Mouse (Mus musculus) kidney, embryonic 15.5 days (tissue): ENCODE measurements around the gene Mtch2. TPM values are rescaled to one million over a fixed set of nuclear protein-coding genes. Genes with fewer than 3 reads are reported as not detected.
A peak's percentile ranks its signal among the peaks of the same experiment; 100 is the strongest.
"Not testable (repeated sequence)": the region's sequence is repeated elsewhere in the genome, so short reads cannot be mapped to it uniquely, and the experiment has no call there.

Experiments
- ATAC-seq: fragments of 200-750 bp; cut with Nextera tagmentation; replicated peaks from 2 replicates; pipeline ENCODE4 v1.8.0; 2017; ENCODE audit warnings: moderate TSS enrichment; ENCODE audit not compliant: low FRiP score
- H3K27ac ChIP-seq: fragments of 300-500 bp; sonication (generic); 2 replicates; pipeline ENCODE4 v1.5.1; 2015; ENCODE audit warnings: mild to moderate bottlenecking, inconsistent platforms
- H3K27me3 ChIP-seq: fragments of 300-500 bp; sonication (generic); 2 replicates; pipeline ENCODE4 v1.6.1; 2015; ENCODE audit warnings: inconsistent platforms
- H3K36me3 ChIP-seq: fragments of 300-500 bp; sonication (generic); 2 replicates; pipeline ENCODE4 v1.6.1; 2015; ENCODE audit warnings: inconsistent platforms
- H3K4me1 ChIP-seq: fragments of 300-500 bp; sonication (generic); 2 replicates; pipeline ENCODE4 v1.6.1; 2015; ENCODE audit warnings: inconsistent platforms
- H3K4me2 ChIP-seq: fragments of 300-500 bp; sonication (generic); 2 replicates; pipeline ENCODE4 v1.6.1; 2015; ENCODE audit warnings: moderate library complexity, mild to moderate bottlenecking, inconsistent platforms
- H3K4me3 ChIP-seq: fragments of 300-500 bp; sonication (generic); replicated peaks from 2 replicates; pipeline ENCODE4 v1.5.1; 2015; ENCODE audit warnings: mild to moderate bottlenecking, inconsistent platforms
- H3K9ac ChIP-seq: fragments of 300-500 bp; sonication (generic); 2 replicates; pipeline ENCODE4 v1.6.1; 2015; ENCODE audit warnings: mild to moderate bottlenecking, inconsistent platforms
- H3K9me3 ChIP-seq: fragments of 300-500 bp; sonication (generic); replicated peaks from 2 replicates; pipeline ENCODE4 v1.6.1; 2016; ENCODE audit warnings: inconsistent platforms
- whole genome bisulfite sequencing: fragments of 180-500 bp; shearing (Covaris S2); methylation state at CpG from one replicate; pipeline ENCODE4 v1.1.7; 2015; ENCODE audit warnings: mixed read lengths; 5-methylcytosine and 5-hydroxymethylcytosine counted together
- polyA plus RNA-seq: library from polyadenylated mRNA; unstranded; fragments of >200 nt; fragmentation: Nextera tagmentation; extraction: Ambion mirVana; gene quantifications from 2 replicates; pipeline ENCODE4 v1.2.1, GENCODE M21; 2015

Mtch2 gene
- polyA plus RNA-seq, result 208 and 225 TPM in 2 replicates

GRCm38 (mm10) chr2:90846955-90847680 is at the start of gene Mtch2:
Gene Mtch2, plus strand, starts transcription at chr2:90847155.
- peaks cover 26% of the 10 kb centered on the region for H3K36me3 ChIP-seq
- H3K4me2 ChIP-seq, result peak within 1 kb of the TSS; percentile 69
- peak within 1 kb of the TSS; percentile 92 for H3K9ac ChIP-seq
- peaks cover 19% of the 10 kb centered on the region for H3K4me1 ChIP-seq
- peak within 1 kb of the TSS; percentile 81 for H3K4me3 ChIP-seq
- under 1% methylated on average over 67 of the region's 67 CpGs for WGBS
- peak; percentile 99 for ATAC-seq
- H3K9me3 ChIP-seq, result no peaks in the 10 kb centered on the region
- H3K27ac ChIP-seq, result peak within 1 kb of the TSS; percentile 88
- H3K27me3 ChIP-seq, result no peaks in the 10 kb centered on the region

GRCm38 (mm10) chr2:90808241-90809126 is 38.5 kb upstream of the Mtch2 start:
- H3K4me3 ChIP-seq, result no peak overlapping the region
- H3K36me3 ChIP-seq, result no peaks in the 10 kb centered on the region
- no peaks in the 10 kb centered on the region for H3K4me1 ChIP-seq
- no peaks in the 10 kb centered on the region for H3K27me3 ChIP-seq
- no peak for ATAC-seq
- no peak overlapping the region for H3K9ac ChIP-seq
- no peak overlapping the region for H3K27ac ChIP-seq
- H3K4me2 ChIP-seq, result no peak overlapping the region
- H3K9me3 ChIP-seq, result no peaks in the 10 kb centered on the region
- 87% methylated on average over 6 of the region's 6 CpGs for WGBS

- ATAC-seq, result no peak
- 87% methylated on average over 8 of the region's 8 CpGs for WGBS
Measured at GRCm38 (mm10) chr2:90810751-90811150, 36.2 kb upstream of the Mtch2 start.

GRCm38 (mm10) chr2:90815266-90815665 is 31.7 kb upstream of the Mtch2 start:
- H3K36me3 ChIP-seq, result no peaks in the 10 kb centered on the region
- no peak overlapping the region for H3K27ac ChIP-seq
- H3K4me3 ChIP-seq, result no peak overlapping the region
- H3K4me2 ChIP-seq, result no peak overlapping the region
- no peaks in the 10 kb centered on the region for H3K9me3 ChIP-seq
- H3K9ac ChIP-seq, result no peak overlapping the region
- WGBS, result 82% methylated on average over 2 of the region's 2 CpGs
- H3K27me3 ChIP-seq, result no peaks in the 10 kb centered on the region
- no peaks in the 10 kb centered on the region for H3K4me1 ChIP-seq
- no peak for ATAC-seq

More at GRCm38 (mm10) chr2:90810751-90811150, 36.2 kb upstream of the Mtch2 start:
- Histone ChIP-seq H3K9me3 (no peaks in the 10 kb centered on the region), H3K4me1 (no peaks in the 10 kb centered on the region), H3K27me3 (no peaks in the 10 kb centered on the region), H3K4me2 (no peak overlapping the region), H3K9ac (no peak overlapping the region), H3K36me3 (no peaks in the 10 kb centered on the region), H3K27ac (no peak overlapping the region), H3K4me3 (no peak overlapping the region)

GRCm38 (mm10) chr2:90816144-90816543 is 30.8 kb upstream of the Mtch2 start:
- no peak for ATAC-seq

GRCm38 (mm10) chr2:90818710-90819109 is 28.2 kb upstream of the Mtch2 start:
- Histone ChIP-seq H3K4me1 (no peaks in the 10 kb centered on the region), H3K4me3 (no peak overlapping the region), H3K27me3 (no peaks in the 10 kb centered on the region), H3K36me3 (no peaks in the 10 kb centered on the region), H3K9me3 (no peaks in the 10 kb centered on the region), H3K9ac (no peak overlapping the region), H3K4me2 (no peak overlapping the region), H3K27ac (no peak overlapping the region)
- 92% methylated on average over 3 of the region's 3 CpGs for WGBS
- no peak for ATAC-seq

More at GRCm38 (mm10) chr2:90816144-90816543, 30.8 kb upstream of the Mtch2 start:
- Histone ChIP-seq H3K4me3 (no peak overlapping the region), H3K4me2 (no peak overlapping the region), H3K36me3 (no peaks in the 10 kb centered on the region), H3K9ac (no peak overlapping the region), H3K9me3 (no peaks in the 10 kb centered on the region), H3K27me3 (no peaks in the 10 kb centered on the region), H3K4me1 (no peaks in the 10 kb centered on the region), H3K27ac (no peak overlapping the region)
- 74% methylated on average over 4 of the region's 4 CpGs for WGBS

- no peak overlapping the region for H3K4me3 ChIP-seq
- no peak overlapping the region for H3K9ac ChIP-seq
- no peak overlapping the region for H3K27ac ChIP-seq
- ATAC-seq, result no peak
- WGBS, result 89% methylated on average over 3 of the region's 3 CpGs
- H3K36me3 ChIP-seq, result no peaks in the 10 kb centered on the region
- H3K27me3 ChIP-seq, result no peaks in the 10 kb centered on the region
- H3K9me3 ChIP-seq, result no peaks in the 10 kb centered on the region
- no peaks in the 10 kb centered on the region for H3K4me1 ChIP-seq
- H3K4me2 ChIP-seq, result no peak overlapping the region
Measured at GRCm38 (mm10) chr2:90820894-90821293, 26.1 kb upstream of the Mtch2 start.

- Histone ChIP-seq H3K4me2 (no peak overlapping the region), H3K9me3 (no peaks in the 10 kb centered on the region), H3K4me1 (no peaks in the 10 kb centered on the region), H3K27ac (no peak overlapping the region), H3K36me3 (no peaks in the 10 kb centered on the region), H3K9ac (no peak overlapping the region), H3K4me3 (no peak overlapping the region), H3K27me3 (no peaks in the 10 kb centered on the region)
- 93% methylated on average over 2 of the region's 2 CpGs for WGBS
- no peak for ATAC-seq
Measured at GRCm38 (mm10) chr2:90822978-90823377, 24.0 kb upstream of the Mtch2 start.

- no peaks in the 10 kb centered on the region for H3K9me3 ChIP-seq
- H3K4me3 ChIP-seq, result no peak overlapping the region
- H3K27me3 ChIP-seq, result no peaks in the 10 kb centered on the region
- H3K9ac ChIP-seq, result no peak overlapping the region
- H3K4me2 ChIP-seq, result no peak overlapping the region
- WGBS, result 79% methylated on average over 6 of the region's 6 CpGs
- H3K27ac ChIP-seq, result no peak overlapping the region
- no peak for ATAC-seq
- no peaks in the 10 kb centered on the region for H3K4me1 ChIP-seq
- no peaks in the 10 kb centered on the region for H3K36me3 ChIP-seq
Measured at GRCm38 (mm10) chr2:90823781-90824180, 23.2 kb upstream of the Mtch2 start.

- 29% methylated on average over 10 of the region's 10 CpGs for WGBS
- H3K9ac ChIP-seq, H3K27ac ChIP-seq, H3K4me3 ChIP-seq, ATAC-seq, H3K36me3 ChIP-seq, H3K4me1 ChIP-seq, H3K9me3 ChIP-seq, H3K27me3 ChIP-seq, H3K4me2 ChIP-seq: not testable (repeated sequence)
Measured at GRCm38 (mm10) chr2:90824528-90824927, 22.4 kb upstream of the Mtch2 start.

GRCm38 (mm10) chr2:90825515-90826172 is 21.3 kb upstream of the Mtch2 start:
- no peak overlapping the region for H3K9ac ChIP-seq
- no peaks in the 10 kb centered on the region for H3K4me1 ChIP-seq
- H3K4me3 ChIP-seq, result no peak overlapping the region
- ATAC-seq, result no peak
- H3K27me3 ChIP-seq, result 0 out of 2 replicates have a peak, but pooled peaks cover 3% of the 10 kb centered on the region
- H3K4me2 ChIP-seq, result no peak overlapping the region
- no peak overlapping the region for H3K27ac ChIP-seq
- 89% methylated on average over 11 of the region's 11 CpGs for WGBS
- no peaks in the 10 kb centered on the region for H3K36me3 ChIP-seq
- H3K9me3 ChIP-seq, result no peaks in the 10 kb centered on the region

GRCm38 (mm10) chr2:90828739-90829138 is 18.2 kb upstream of the Mtch2 start:
- no peak overlapping the region for H3K4me2 ChIP-seq
- no peaks in the 10 kb centered on the region for H3K36me3 ChIP-seq
- no peaks in the 10 kb centered on the region for H3K9me3 ChIP-seq
- no peaks in the 10 kb centered on the region for H3K4me1 ChIP-seq
- no peak overlapping the region for H3K4me3 ChIP-seq
- WGBS, result 62% methylated on average over 7 of the region's 7 CpGs
- H3K9ac ChIP-seq, result no peak overlapping the region
- no peak for ATAC-seq
- H3K27me3 ChIP-seq, result 0 out of 2 replicates have a peak, but pooled peaks cover 3% of the 10 kb centered on the region
- H3K27ac ChIP-seq, result no peak overlapping the region
